Mouse (Mus musculus): ENCODE measurements around the gene Ly6g6f. TPM values are rescaled to one million over a fixed set of nuclear protein-coding genes. Genes with fewer than 3 reads are reported as not detected.
A peak's percentile ranks its signal among the peaks of the same experiment; 100 is the strongest.
"Not testable (repeated sequence)": the region's sequence is repeated elsewhere in the genome, so short reads cannot be mapped to it uniquely, and the experiment has no call there.

Gene Ly6g6f
- polyA plus RNA-seq, 1 experiment from 2014 or later: 1.0 TPM

- not testable (repeated sequence) for H3K27ac ChIP-seq; DNase-seq (ENCODE audit: low spot score); H3K9me3 ChIP-seq; H3K27me3 ChIP-seq (ENCODE audit: insufficient read depth, poor library complexity, severe bottlenecking); H3K4me3 ChIP-seq
- Histone ChIP-seq H3K36me3 (peaks cover 44% of the 10 kb centered on the region), H3K4me1 (peaks cover 45% of the 10 kb centered on the region)
- 88% methylated on average over 9 of the region's 9 CpGs for WGBS
Observed at GRCm38 (mm10) chr17:35123287-35123686, 37.9 kb upstream of the Ly6g6f start.

- Histone ChIP-seq H3K27ac (peak within 1 kb of the TSS; percentile 94), H3K9me3 (no peaks in the 10 kb centered on the region), H3K4me3 (peak within 1 kb of the TSS; percentile 97), H3K4me1 (peaks cover 35% of the 10 kb centered on the region), H3K27me3 (ENCODE audit: insufficient read depth, poor library complexity, severe bottlenecking) (no peaks in the 10 kb centered on the region), H3K36me3 (peaks cover 48% of the 10 kb centered on the region)
- under 1% methylated on average over 19 of the region's 19 CpGs for WGBS
- no peak for DNase-seq (ENCODE audit: low spot score)
Observed at GRCm38 (mm10) chr17:35121871-35122303, 36.5 kb upstream of the Ly6g6f start, which contains the start of gene Csnk2b. Gene Csnk2b (minus strand): TSS chr17:35122053.

- H3K4me3 ChIP-seq: peak within 1 kb of the TSS; percentile 97
- H3K27me3 ChIP-seq (ENCODE audit: insufficient read depth, poor library complexity, severe bottlenecking): no peaks in the 10 kb centered on the region
- H3K4me1 ChIP-seq: peaks cover 29% of the 10 kb centered on the region
- H3K27ac ChIP-seq: peak within 1 kb of the TSS; percentile 94
- peaks cover 52% of the 10 kb centered on the region for H3K36me3 ChIP-seq
- under 1% methylated on average over 50 of the region's 50 CpGs for WGBS
- no peaks in the 10 kb centered on the region for H3K9me3 ChIP-seq
- peak; percentile 99 for DNase-seq (ENCODE audit: low spot score)
Observed at GRCm38 (mm10) chr17:35121143-35121799, 35.9 kb upstream of the Ly6g6f start, which contains the start of gene Gpank1. Gene Gpank1 (plus strand): TSS chr17:35121455.

- H3K36me3 ChIP-seq: peaks cover 57% of the 10 kb centered on the region
- WGBS: under 1% methylated on average over 33 of the region's 33 CpGs
Observed at GRCm38 (mm10) chr17:35120745-35121142, 35.3 kb upstream of the Ly6g6f start.

GRCm38 (mm10) chr17:35115046-35116019 lies 29.9 kb upstream of the Ly6g6f start, which contains the start of gene Ly6g5b:
Gene Ly6g5b (minus strand): TSS chr17:35115428.
- WGBS: 87% methylated on average over 8 of the region's 8 CpGs

More at GRCm38 (mm10) chr17:35120745-35121142, 35.3 kb upstream of the Ly6g6f start:
- H3K27ac ChIP-seq: peak overlapping the region; percentile 94
- H3K9me3 ChIP-seq: no peaks in the 10 kb centered on the region
- H3K4me3 ChIP-seq: peak overlapping the region; percentile 97
- H3K4me1 ChIP-seq: peaks cover 27% of the 10 kb centered on the region
- DNase-seq (ENCODE audit: low spot score): no peak
- no peaks in the 10 kb centered on the region for H3K27me3 ChIP-seq (ENCODE audit: insufficient read depth, poor library complexity, severe bottlenecking)

GRCm38 (mm10) chr17:35111774-35112173 lies 26.4 kb upstream of the Ly6g6f start:
- DNase-seq (ENCODE audit: low spot score): no peak
- 66% methylated on average over 9 of the region's 9 CpGs for WGBS
- H3K36me3 ChIP-seq: peaks cover 28% of the 10 kb centered on the region
- H3K9me3 ChIP-seq: no peaks in the 10 kb centered on the region
- peaks cover 7% of the 10 kb centered on the region; the same call in 1 of the 2 replicates for H3K4me1 ChIP-seq
- H3K27me3 ChIP-seq (ENCODE audit: insufficient read depth, poor library complexity, severe bottlenecking): no peaks in the 10 kb centered on the region
- no peak overlapping the region for H3K4me3 ChIP-seq
- peak overlapping the region; percentile 69 for H3K27ac ChIP-seq

More at GRCm38 (mm10) chr17:35115046-35116019, 29.9 kb upstream of the Ly6g6f start, which contains the start of gene Ly6g5b:
- no peak within 1 kb of the TSS for H3K27ac ChIP-seq
- H3K27me3 ChIP-seq (ENCODE audit: insufficient read depth, poor library complexity, severe bottlenecking): no peaks in the 10 kb centered on the region
- H3K4me3 ChIP-seq: no peak within 1 kb of the TSS
- no peaks in the 10 kb centered on the region for H3K9me3 ChIP-seq
- H3K4me1 ChIP-seq: peaks cover 12% of the 10 kb centered on the region; the same call in 1 of the 2 replicates
- no peak for DNase-seq (ENCODE audit: low spot score)
- peaks cover 55% of the 10 kb centered on the region for H3K36me3 ChIP-seq

- H3K9me3 ChIP-seq: no peaks in the 10 kb centered on the region
- 78% methylated on average over 6 of the region's 6 CpGs for WGBS
- H3K27me3 ChIP-seq (ENCODE audit: insufficient read depth, poor library complexity, severe bottlenecking): no peaks in the 10 kb centered on the region
- H3K27ac ChIP-seq: no peak within 1 kb of the TSS
- peaks cover 20% of the 10 kb centered on the region for H3K4me1 ChIP-seq
- DNase-seq (ENCODE audit: low spot score): no peak
- H3K36me3 ChIP-seq: peaks cover 17% of the 10 kb centered on the region
- H3K4me3 ChIP-seq: no peak within 1 kb of the TSS
Observed at GRCm38 (mm10) chr17:35108097-35108496, 22.7 kb upstream of the Ly6g6f start, which contains the start of gene Ly6g5c. Gene Ly6g5c (plus strand): TSS chr17:35108279.

- Histone ChIP-seq H3K9me3 (no peaks in the 10 kb centered on the region), H3K4me1 (peaks cover 31% of the 10 kb centered on the region), H3K36me3 (peaks cover 32% of the 10 kb centered on the region), H3K4me3 (no peak overlapping the region), H3K27ac (no peak overlapping the region), H3K27me3 (ENCODE audit: insufficient read depth, poor library complexity, severe bottlenecking) (no peaks in the 10 kb centered on the region)
- WGBS: 61% methylated on average over 3 of the region's 3 CpGs
- no peak for DNase-seq (ENCODE audit: low spot score)
Observed at GRCm38 (mm10) chr17:35106522-35106921, 21.1 kb upstream of the Ly6g6f start.

- Histone ChIP-seq H3K9me3 (no peaks in the 10 kb centered on the region), H3K27me3 (ENCODE audit: insufficient read depth, poor library complexity, severe bottlenecking) (no peaks in the 10 kb centered on the region), H3K36me3 (peaks cover 39% of the 10 kb centered on the region), H3K27ac (peak overlapping the region; percentile 69; the same call in 1 of the 2 replicates), H3K4me1 (peaks cover 27% of the 10 kb centered on the region), H3K4me3 (peak overlapping the region; percentile 22; the same call in 1 of the 2 replicates)
- DNase-seq (ENCODE audit: low spot score): no peak
- 30% methylated on average over 13 of the region's 13 CpGs for WGBS
Observed at GRCm38 (mm10) chr17:35105740-35106389, 20.5 kb upstream of the Ly6g6f start.

- Histone ChIP-seq H3K27ac (no peak overlapping the region), H3K4me3 (no peak overlapping the region), H3K4me1 (peaks cover 37% of the 10 kb centered on the region), H3K9me3 (no peaks in the 10 kb centered on the region), H3K36me3 (peaks cover 50% of the 10 kb centered on the region), H3K27me3 (ENCODE audit: insufficient read depth, poor library complexity, severe bottlenecking) (no peaks in the 10 kb centered on the region)
- no peak for DNase-seq (ENCODE audit: low spot score)
- 58% methylated on average over 6 of the region's 6 CpGs for WGBS
Observed at GRCm38 (mm10) chr17:35104754-35105153, 19.3 kb upstream of the Ly6g6f start.

- H3K9me3 ChIP-seq: no peaks in the 10 kb centered on the region
- 84% methylated on average over 7 of the region's 7 CpGs for WGBS
- peaks cover 38% of the 10 kb centered on the region for H3K4me1 ChIP-seq
- no peak overlapping the region; the same call in 1 of the 2 replicates for H3K27ac ChIP-seq
- DNase-seq (ENCODE audit: low spot score): no peak
- H3K27me3 ChIP-seq (ENCODE audit: insufficient read depth, poor library complexity, severe bottlenecking): no peaks in the 10 kb centered on the region
- no peak overlapping the region for H3K4me3 ChIP-seq
- H3K36me3 ChIP-seq: peaks cover 57% of the 10 kb centered on the region
Observed at GRCm38 (mm10) chr17:35104079-35104478, 18.7 kb upstream of the Ly6g6f start.

- peaks cover 38% of the 10 kb centered on the region for H3K4me1 ChIP-seq
- no peak overlapping the region for H3K27ac ChIP-seq
- no peak for DNase-seq (ENCODE audit: low spot score)
- H3K27me3 ChIP-seq (ENCODE audit: insufficient read depth, poor library complexity, severe bottlenecking): no peaks in the 10 kb centered on the region
- no peaks in the 10 kb centered on the region for H3K9me3 ChIP-seq
- H3K36me3 ChIP-seq: peaks cover 65% of the 10 kb centered on the region
- WGBS: 64% methylated on average over 6 of the region's 6 CpGs
- H3K4me3 ChIP-seq: no peak overlapping the region
Observed at GRCm38 (mm10) chr17:35103221-35103690, 17.8 kb upstream of the Ly6g6f start.
